Mouse (Mus musculus) cerebellum, postnatal 25 days (tissue): ENCODE measurements around the gene Ythdf2.
"Not testable (repeated sequence)": the region's sequence is repeated elsewhere in the genome, so short reads cannot be mapped to it uniquely, and the experiment has no call there.

Experiments
- DNase-seq, 2 experiments: peaks; one replicate each; pipeline ENCODE4 v3.0.0; 2021; ENCODE audit warnings: mixed read lengths in 2 of 2

Ythdf2 gene

GRCm38 (mm10) chr4:132211953-132212734, at the start of gene Ythdf2:
Gene Ythdf2 (minus strand): TSS chr4:132212303.
- DNase-seq: peak; percentile 97 to 98

GRCm38 (mm10) chr4:132260404-132261379, 48.6 kb upstream of the Ythdf2 start:
- peak; percentile 66 to 83 for DNase-seq

DNA sequence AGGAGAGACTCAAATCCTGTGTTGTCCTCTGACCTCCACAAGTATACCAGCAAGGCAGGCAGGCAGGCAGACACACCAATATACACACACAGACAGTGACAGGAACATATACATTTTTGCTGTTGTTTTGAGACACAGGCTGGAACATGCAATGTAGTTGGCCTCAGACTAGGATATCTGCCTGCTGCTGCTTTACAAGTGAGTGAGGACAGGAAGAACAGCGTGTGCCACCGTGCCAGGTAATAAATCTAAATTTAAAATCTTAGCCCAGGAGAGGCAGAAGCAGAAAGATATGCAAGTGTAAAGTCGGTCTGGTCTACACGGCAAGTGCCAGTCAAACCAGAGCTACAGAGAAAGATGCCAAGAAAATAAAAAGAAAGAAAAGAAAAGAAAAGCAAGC, 47.1 kb upstream of the Ythdf2 start:
- DNase-seq: no peak

DNA sequence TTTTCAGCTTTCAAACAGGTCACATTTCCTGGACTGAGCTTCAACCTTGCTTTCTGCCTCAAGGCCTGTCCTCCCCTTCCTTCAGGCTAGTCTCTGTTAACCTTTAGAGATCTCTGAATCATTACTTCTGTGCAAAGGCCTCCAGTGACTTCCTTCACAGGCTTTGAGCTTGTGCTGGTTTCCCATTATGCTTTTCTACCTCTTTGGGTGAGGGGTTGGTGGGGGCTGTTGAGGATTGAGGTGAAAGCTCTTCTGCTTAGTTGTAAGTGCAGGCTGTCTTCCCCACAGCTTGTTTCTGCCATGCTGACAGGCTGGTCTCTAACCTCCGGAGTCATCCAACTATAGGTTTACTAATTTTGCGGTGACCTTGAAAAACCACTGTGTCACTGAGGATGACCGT, 44.3 kb upstream of the Ythdf2 start:
- no peak for DNase-seq

DNA sequence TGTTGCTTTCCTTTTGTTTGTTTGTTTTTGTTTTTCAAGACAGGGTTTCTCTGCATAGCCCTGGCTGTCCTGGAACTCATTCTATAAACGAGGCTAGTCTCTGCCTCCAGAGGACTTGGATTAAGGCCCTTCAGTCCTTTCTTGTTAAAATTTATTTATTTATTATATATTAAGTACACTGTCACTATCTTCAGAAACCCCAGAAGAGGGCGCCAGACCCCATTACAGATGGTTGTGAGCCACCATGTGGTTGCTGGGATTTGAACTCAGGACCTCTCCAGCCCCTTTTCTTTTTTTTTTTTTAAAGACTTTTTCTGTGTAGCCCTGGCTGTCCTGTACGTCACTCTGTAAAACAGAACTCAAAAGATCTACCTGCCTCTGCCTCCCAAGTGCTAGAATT, 42.9 kb upstream of the Ythdf2 start:
- DNase-seq: peak in 1 of 2 experiments; percentile 28

DNA sequence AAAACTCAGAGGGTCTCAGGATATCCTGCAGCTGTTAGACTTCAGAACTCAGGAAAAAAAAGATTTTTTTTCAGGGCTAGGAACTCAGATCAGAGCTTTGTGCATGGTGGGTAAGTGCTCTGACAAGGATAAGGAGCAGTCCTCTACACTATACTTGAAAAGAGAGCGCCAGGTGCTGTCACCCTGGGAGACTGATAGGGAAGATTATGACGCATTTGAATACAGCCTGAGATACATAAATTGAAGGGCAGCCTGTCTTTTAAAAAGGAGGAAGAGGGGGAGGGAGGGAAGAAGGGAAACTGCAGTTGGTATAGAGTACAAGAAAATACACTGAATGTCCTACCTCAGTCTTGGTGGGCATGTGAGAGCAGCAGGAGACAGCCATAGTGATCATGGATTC, 41.5 kb upstream of the Ythdf2 start:
- DNase-seq: peak in 1 of 2 experiments; percentile 44

DNA sequence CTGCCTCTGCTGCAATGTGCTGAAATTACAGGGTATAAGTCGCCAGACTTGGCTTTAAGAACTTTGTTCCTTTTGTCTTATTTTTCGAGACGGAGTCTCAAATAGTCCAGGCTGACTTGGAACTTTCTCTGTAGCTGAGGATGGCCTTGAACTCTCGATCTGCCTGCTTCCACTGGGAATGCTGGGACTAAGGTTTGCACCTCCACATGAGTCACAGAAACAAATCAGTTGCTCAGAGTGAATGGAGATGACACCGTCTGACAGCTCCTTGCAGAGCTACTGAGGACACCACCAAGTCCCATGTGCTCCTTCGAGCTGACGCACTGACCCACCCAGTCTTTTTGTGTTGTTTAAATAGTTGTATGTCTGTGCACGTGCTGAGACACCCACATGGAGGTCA, 41.0 kb upstream of the Ythdf2 start:
- DNase-seq: no peak

DNA sequence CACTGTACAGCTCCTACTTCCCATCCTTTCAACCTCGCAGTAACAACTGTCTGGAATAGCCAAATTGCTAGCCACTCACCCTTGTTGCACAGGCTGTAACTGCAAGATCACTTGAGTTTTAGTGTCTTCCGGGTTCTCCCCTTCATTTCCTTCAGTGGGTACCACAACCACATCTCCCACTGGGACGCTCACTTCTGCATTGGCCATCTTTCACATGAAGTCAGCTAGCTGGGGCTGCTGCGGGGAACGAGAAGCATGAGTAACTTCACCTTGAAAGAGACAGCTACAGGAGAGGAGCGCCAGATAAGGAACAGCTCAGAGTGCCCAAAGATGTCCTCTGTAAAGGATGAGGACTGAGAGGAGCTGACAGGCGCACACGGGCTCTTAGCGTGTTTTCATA, 39.5 kb upstream of the Ythdf2 start:
- no peak for DNase-seq

DNA sequence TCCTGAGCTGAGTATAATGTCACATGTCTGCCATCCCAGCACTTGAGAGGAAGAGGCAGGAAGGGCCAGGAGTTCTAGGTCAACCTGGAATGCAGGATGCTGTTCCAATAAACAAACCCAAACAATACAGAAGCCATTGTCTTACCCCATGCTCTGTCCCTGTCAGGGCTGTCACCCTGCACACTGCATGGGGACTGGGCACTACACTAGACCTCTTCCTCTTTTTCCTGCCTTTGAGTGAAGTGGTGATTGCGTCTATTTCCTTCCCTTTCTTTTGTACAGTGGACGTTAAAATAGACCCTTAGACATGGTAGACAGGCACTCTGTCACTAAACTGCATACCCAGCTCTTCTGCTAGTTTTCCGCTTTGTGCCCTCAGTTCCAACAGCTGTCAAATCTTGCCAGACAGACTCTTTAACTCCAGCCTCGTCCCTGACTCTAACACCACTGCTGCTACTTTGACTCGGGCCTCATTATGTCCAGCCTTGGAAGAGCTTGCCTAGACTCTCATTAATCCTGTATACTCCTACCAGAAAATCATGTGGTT, 35.4 kb upstream of the Ythdf2 start:
- no peak for DNase-seq

DNA sequence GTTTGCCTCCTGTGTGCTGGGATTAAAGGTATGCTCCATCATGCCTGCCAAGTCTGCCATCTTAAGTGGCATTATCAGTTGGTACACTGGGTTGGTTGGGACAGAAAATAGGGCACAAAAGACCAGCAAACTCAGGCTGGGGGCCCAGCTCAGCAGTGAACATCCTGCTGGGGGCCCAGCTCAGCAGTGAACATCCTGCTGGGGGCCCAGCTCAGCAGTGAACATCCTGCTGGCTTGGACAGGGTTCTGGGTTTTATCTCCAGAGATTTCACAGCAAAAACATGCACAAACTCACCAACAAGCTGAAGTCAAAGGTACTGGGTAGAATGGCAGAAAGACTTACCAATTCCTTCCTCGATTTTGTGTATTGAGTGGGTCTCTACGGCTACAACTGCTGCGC, 33.5 kb upstream of the Ythdf2 start:
- DNase-seq: no peak

- no peak for DNase-seq
These were observed 29.1 kb upstream of the Ythdf2 start for GRCm38 (mm10) chr4:132241208-132241607.

GRCm38 (mm10) chr4:132240367-132240766, 28.3 kb upstream of the Ythdf2 start:
- DNase-seq: no peak

GRCm38 (mm10) chr4:132238356-132238755, 26.3 kb upstream of the Ythdf2 start:
- DNase-seq: no peak

DNA sequence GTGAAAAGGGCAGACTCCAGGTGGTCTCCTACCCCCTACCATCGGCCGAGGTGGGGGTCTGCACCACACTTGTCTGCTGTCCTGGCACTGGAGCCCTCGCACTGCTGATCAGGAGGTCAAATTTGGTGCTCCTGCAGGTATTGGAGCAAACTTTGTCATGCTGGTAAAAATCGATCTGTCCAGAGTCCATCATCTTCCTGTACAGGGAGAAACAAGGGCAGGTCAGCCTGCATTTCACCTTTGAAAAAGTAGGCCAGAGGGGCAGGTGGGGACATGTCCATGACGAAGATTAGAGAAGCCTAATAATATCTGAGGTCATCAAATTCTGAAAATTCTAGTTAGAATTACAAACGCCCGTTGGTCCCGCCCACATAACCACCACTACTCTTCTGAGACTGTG, 22.6 kb upstream of the Ythdf2 start:
- no peak for DNase-seq

GRCm38 (mm10) chr4:132230422-132230821, 18.3 kb upstream of the Ythdf2 start:
- no peak for DNase-seq

- DNase-seq: not testable (repeated sequence)
These were observed 9.9 kb upstream of the Ythdf2 start for GRCm38 (mm10) chr4:132222001-132222400.

- not testable (repeated sequence) for DNase-seq
These were observed 6.3 kb upstream of the Ythdf2 start for GRCm38 (mm10) chr4:132218439-132218838.

DNA sequence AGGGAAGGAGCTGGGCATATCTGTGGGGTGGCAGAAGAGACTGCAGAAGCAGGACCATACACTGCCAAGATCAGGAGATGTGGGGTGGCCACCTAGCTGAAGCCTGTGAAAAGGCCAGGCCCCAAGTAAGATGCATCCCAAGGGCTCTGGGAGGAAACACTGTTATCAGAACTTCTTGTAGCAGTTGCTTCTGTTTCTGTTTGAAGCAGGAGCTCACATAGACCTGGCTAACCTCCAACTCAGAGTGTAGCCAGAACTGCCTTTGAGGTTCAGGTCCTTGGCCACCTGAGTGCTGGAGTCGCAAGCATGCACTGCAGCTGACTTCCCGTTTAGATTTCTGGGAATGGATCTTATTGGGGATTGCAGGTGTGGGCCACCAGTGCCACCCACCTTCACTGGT, 5.7 kb upstream of the Ythdf2 start:
- no peak for DNase-seq

- no peak for DNase-seq
These were observed 4.5 kb upstream of the Ythdf2 start for GRCm38 (mm10) chr4:132216602-132217001.

DNA sequence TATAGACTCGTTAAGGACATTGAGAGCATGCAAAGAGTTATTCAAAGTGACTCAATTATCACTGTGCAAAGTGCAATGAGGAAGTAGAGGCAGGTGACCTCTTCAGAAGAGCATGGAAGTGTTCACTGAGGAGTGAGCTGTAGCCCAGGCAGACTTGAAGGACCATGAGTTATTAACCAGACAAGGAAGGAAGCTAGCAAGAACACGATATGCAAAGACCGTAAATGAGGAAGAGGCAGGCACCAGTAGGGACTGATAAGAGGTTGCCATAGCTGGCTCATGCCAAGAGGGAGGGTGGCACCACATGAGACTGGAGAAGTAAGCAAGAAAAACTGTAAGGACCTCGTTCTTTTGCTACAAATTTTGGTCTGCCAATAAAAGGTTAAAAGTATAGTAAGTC, 2.7 kb upstream of the Ythdf2 start:
- DNase-seq: no peak

DNA sequence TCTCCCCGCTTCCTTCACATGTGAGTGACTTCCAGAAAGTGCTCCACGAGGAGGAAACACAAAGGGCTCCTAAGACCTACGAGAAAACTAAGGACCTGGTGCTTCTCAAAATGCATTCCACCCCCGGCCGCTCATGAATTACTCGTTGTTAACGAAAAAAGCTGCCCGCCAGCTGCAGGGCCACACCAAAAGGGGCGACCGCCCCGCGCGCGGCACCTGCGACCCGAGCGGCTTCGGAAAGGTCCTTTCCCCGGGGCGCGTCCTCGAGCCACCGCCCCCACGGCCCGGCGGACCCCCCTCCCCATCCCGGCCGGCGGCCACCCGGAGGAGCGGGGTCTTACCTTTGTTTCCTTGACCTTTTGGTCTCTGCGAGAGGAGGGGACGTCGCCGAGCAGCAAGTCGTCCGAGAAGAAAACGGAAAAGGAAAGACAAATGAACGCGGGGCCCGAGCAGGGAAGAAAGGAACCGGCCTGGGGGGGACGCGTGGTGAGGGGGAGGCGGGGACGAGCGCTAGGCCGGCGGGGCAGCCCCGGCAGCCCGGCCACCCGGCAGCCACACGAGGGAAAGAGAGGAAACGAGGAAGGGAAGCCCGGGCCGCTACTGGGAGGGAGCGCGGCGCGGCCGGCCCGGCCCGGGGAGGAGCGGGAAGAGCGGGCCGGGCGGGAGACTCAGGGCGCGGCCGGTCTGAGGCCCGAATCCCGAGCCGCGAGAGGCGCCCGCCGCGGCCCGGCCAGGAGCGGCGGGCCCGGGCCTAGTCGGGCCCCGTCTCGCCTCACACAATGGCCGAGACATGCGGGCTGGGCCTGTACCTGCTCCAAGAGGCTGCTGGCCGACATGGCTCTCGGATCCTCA, 786 bp downstream of the Ythdf2 start:
- DNase-seq: peak in 1 of 2 experiments; percentile 31

DNA sequence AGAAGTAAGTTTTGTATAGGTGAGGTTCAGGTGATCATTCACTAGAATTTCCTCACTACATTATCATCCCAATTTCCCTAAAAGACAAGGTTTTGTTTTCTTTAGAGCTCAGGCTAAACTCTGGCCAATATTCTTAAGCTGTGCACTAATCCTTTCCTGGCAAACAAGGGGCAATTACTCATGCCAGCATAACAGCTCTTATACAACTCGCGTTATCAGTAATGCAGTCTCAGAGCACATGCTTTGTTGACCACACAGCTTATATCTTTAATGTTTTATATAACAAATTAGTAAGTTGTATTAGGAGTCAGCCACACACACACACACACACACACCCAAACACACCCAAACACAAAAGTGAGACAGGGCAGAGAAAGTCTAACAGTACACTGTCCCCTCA, 1.8 kb downstream of the Ythdf2 start:
- DNase-seq: no peak
